Mouse (Mus musculus) midbrain, embryonic 14.5 days (tissue): ENCODE results near the gene Ptprm. TPM values are rescaled to one million over a fixed set of nuclear protein-coding genes. Genes with fewer than 3 reads are reported as not detected.
A peak's percentile ranks its signal among the peaks of the same experiment; 100 is the strongest.

ENCODE experiments used
- ATAC-seq: fragments of 200-750 bp; cut with Nextera tagmentation; 2 replicates; pipeline ENCODE4 v1.8.0; 2017; ENCODE audit warnings: moderate number of reproducible peaks, moderate library complexity; ENCODE audit not compliant: low FRiP score, low TSS enrichment
- DNase-seq: peaks from one replicate; pipeline ENCODE4 v3.0.0-alpha.2; 2015
- H3K27ac ChIP-seq: fragments of 300-500 bp; sonication (generic); replicated peaks from 2 replicates; pipeline ENCODE4 v1.5.1; 2014; ENCODE audit warnings: mild to moderate bottlenecking, low read depth, low read length, moderate library complexity
- H3K27me3 ChIP-seq: fragments of 300-500 bp; sonication (generic); 2 replicates; pipeline ENCODE4 v1.6.1; 2014; ENCODE audit warnings: low read length, control low read depth, mixed read lengths; ENCODE audit not compliant: control insufficient read depth, insufficient read depth
- H3K36me3 ChIP-seq: fragments of 300-500 bp; sonication (generic); 2 replicates; pipeline ENCODE4 v1.6.1; 2014; ENCODE audit warnings: low read length, control low read depth; ENCODE audit not compliant: control insufficient read depth, insufficient read depth
- H3K4me1 ChIP-seq: fragments of 300-500 bp; sonication (generic); 2 replicates; pipeline ENCODE4 v1.6.1; 2014; ENCODE audit warnings: mild to moderate bottlenecking, antibody characterized with exemption, low read length, control low read depth; ENCODE audit not compliant: control insufficient read depth, insufficient read depth
- H3K4me2 ChIP-seq: fragments of 300-500 bp; sonication (generic); 2 replicates; pipeline ENCODE4 v1.6.1; 2014; ENCODE audit warnings: mild to moderate bottlenecking, low read length, moderate library complexity
- H3K4me3 ChIP-seq: fragments of 300-500 bp; sonication (generic); replicated peaks from 2 replicates; pipeline ENCODE4 v1.5.1; 2014; ENCODE audit warnings: low read depth, low read length
- H3K9ac ChIP-seq: fragments of 300-500 bp; sonication (generic); replicated peaks from 2 replicates; pipeline ENCODE4 v1.6.1; 2014; ENCODE audit warnings: mild to moderate bottlenecking, low read length, moderate library complexity
- H3K9me3 ChIP-seq: fragments of 300-500 bp; sonication (generic); 2 replicates; pipeline ENCODE4 v1.6.1; 2016; ENCODE audit warnings: low read length, control low read depth, mixed read lengths; ENCODE audit not compliant: control insufficient read depth
- WGBS: fragments of 180-500 bp; shearing (Covaris S2); extraction: QIAGEN DNeasy Blood & Tissue Kit; methylation state at CpG from one replicate; pipeline ENCODE4 v1.1.7; 2014; 5-methylcytosine and 5-hydroxymethylcytosine counted together
- polyA plus RNA-seq: library from polyadenylated mRNA; unstranded; fragments of >200 nt; fragmentation: Nextera tagmentation; extraction: Ambion mirVana; gene quantifications from 2 replicates; pipeline ENCODE4 v1.2.1, GENCODE M21; 2014

Gene Ptprm
- polyA plus RNA-seq, 1 experiment from 2014 or later, result 22.8 TPM

DNA sequence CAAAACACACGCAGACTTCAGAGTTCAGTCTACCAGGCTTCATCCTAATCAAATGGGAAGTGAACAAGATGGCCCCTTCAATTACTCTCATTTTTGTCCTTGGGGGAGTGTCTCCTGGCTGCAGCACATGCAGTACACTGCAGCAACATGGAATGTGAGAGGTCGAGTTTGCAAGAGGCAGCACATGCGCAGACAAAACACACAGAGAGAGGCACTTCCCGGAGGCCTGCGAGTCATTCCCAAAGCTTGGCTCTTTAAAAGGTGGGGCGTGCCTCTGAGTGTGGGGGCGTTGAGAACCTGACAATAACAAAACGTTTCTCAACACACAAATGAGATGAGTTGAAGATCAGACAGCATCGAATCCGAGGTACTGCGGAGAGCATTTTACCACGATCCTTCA, 215.3 kb downstream of the Ptprm start:
- DNase-seq, result no peak
- ATAC-seq, result no peak
- WGBS, result 79% methylated on average over 12 of the region's 12 CpGs

DNA sequence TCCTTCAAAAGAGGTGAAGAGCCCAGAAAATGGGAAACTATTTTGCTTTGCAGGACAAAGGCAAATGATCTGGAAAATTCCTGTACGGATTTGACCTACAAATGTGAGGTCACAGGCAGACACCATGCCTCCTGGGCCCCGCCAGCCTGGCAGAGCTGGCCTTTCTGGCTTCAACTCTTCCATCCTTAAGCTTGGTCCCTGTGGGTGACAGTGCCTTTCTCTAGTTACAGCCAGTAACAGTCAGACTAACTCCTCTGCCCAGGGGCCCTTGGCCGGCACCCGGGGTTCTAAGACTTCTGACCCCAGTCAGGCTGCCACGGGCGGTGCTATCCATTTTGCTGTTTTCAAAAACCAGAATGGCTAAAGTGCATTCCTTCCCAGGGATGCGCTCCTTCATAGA, 217.4 kb downstream of the Ptprm start:
- 87% methylated on average over 7 of the region's 7 CpGs for WGBS
- H3K4me2 ChIP-seq, result no peak overlapping the region
- H3K9ac ChIP-seq, result no peak overlapping the region
- H3K9me3 ChIP-seq, result no peaks in the 10 kb centered on the region
- peaks cover 4% of the 10 kb centered on the region; the same call in 1 of the 2 replicates for H3K4me1 ChIP-seq
- no peak overlapping the region for H3K4me3 ChIP-seq
- no peak for DNase-seq
- H3K27ac ChIP-seq, result no peak overlapping the region
- no peaks in the 10 kb centered on the region for H3K36me3 ChIP-seq
- H3K27me3 ChIP-seq, result no peaks in the 10 kb centered on the region
- no peak for ATAC-seq

More for the DNA sequence above, 215.3 kb downstream of the Ptprm start:
- no peak overlapping the region for H3K4me3 ChIP-seq
- H3K27me3 ChIP-seq, result no peaks in the 10 kb centered on the region
- H3K4me1 ChIP-seq, result no peaks in the 10 kb centered on the region
- no peaks in the 10 kb centered on the region for H3K36me3 ChIP-seq
- H3K9me3 ChIP-seq, result no peaks in the 10 kb centered on the region
- H3K9ac ChIP-seq, result no peak overlapping the region
- H3K27ac ChIP-seq, result no peak overlapping the region
- H3K4me2 ChIP-seq, result no peak overlapping the region

DNA sequence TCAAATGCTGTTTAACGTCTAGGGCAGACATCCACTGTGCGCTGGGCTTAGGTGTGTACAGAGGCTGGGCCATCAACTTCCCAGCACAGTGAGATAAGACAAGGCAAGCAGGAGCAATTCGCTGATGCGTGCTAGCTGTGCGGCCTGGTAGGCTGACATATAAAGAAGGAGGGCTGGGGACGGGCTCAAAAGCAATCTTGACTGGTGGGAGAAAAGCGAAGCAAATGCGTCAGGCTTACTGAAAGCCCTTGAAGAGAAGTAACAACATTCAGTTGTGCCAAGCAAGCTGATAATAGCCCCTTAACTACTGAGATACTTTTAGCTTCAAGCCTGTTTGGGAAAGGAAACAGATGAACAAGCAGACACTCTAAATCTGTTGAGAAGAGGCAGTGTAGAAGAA, 217.8 kb downstream of the Ptprm start:
- ATAC-seq (no peak), DNase-seq (no peak)
- Histone ChIP-seq H3K4me2 (no peak overlapping the region), H3K27me3 (no peaks in the 10 kb centered on the region), H3K4me1 (peaks cover 4% of the 10 kb centered on the region; the same call in 1 of the 2 replicates), H3K4me3 (no peak overlapping the region), H3K36me3 (no peaks in the 10 kb centered on the region), H3K27ac (no peak overlapping the region), H3K9ac (no peak overlapping the region), H3K9me3 (no peaks in the 10 kb centered on the region)
- WGBS, result 74% methylated on average over 8 of the region's 8 CpGs

GRCm38 (mm10) chr17:67134235-67134634, 220.0 kb downstream of the Ptprm start:
- Histone ChIP-seq H3K4me2 (no peak overlapping the region), H3K36me3 (no peaks in the 10 kb centered on the region), H3K9ac (no peak overlapping the region), H3K4me1 (peaks cover 4% of the 10 kb centered on the region; the same call in 1 of the 2 replicates), H3K27ac (no peak overlapping the region), H3K27me3 (no peaks in the 10 kb centered on the region), H3K4me3 (no peak overlapping the region), H3K9me3 (no peaks in the 10 kb centered on the region)
- DNase-seq (no peak), ATAC-seq (no peak)
- WGBS, result 88% methylated on average over 4 of the region's 4 CpGs

- Histone ChIP-seq H3K36me3 (no peaks in the 10 kb centered on the region), H3K4me3 (no peak overlapping the region), H3K9me3 (no peaks in the 10 kb centered on the region), H3K4me2 (no peak overlapping the region), H3K27ac (peak overlapping the region; percentile 43), H3K9ac (no peak overlapping the region), H3K4me1 (peaks cover 4% of the 10 kb centered on the region; the same call in 1 of the 2 replicates), H3K27me3 (no peaks in the 10 kb centered on the region)
- ATAC-seq, result no peak
- DNase-seq, result peak; percentile 51
- WGBS, result 69% methylated on average over 13 of the region's 13 CpGs
Measured at GRCm38 (mm10) chr17:67133440-67134103, 220.7 kb downstream of the Ptprm start.

DNA sequence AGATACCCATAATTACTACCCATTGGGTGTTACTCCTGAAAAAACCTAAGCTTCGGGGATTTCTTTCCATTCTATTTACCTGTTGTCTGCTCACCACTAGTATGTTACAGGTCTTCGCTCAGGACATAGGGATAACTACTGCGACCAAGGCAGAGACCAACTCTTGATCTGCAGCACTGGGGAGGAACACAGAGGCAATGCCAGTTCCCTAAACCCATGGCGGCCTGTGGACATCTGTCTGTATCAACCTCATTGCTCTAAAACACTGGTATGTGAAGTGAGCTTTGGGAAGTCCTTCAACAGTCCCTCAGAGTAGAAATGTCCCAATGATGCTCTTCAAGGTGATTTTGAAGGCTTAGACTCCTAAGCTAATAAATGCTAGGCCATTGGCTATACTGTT, 221.2 kb downstream of the Ptprm start:
- no peak overlapping the region for H3K4me2 ChIP-seq
- DNase-seq, result no peak
- H3K4me1 ChIP-seq, result peaks cover 4% of the 10 kb centered on the region; the same call in 1 of the 2 replicates
- H3K9ac ChIP-seq, result no peak overlapping the region
- no peaks in the 10 kb centered on the region for H3K27me3 ChIP-seq
- no peaks in the 10 kb centered on the region for H3K9me3 ChIP-seq
- ATAC-seq, result no peak
- H3K36me3 ChIP-seq, result no peaks in the 10 kb centered on the region
- H3K27ac ChIP-seq, result peak overlapping the region; percentile 43; the same call in 1 of the 2 replicates
- 96% methylated on average over 4 of the region's 4 CpGs for WGBS
- no peak overlapping the region for H3K4me3 ChIP-seq

GRCm38 (mm10) chr17:67127530-67127929, 226.7 kb downstream of the Ptprm start:
- WGBS, result 85% methylated on average over 7 of the region's 7 CpGs
- H3K27ac ChIP-seq, result no peak overlapping the region
- H3K4me2 ChIP-seq, result no peak overlapping the region
- no peak overlapping the region for H3K9ac ChIP-seq
- no peaks in the 10 kb centered on the region for H3K9me3 ChIP-seq
- no peaks in the 10 kb centered on the region for H3K4me1 ChIP-seq
- DNase-seq (no peak), ATAC-seq (no peak)
- H3K36me3 ChIP-seq, result no peaks in the 10 kb centered on the region
- H3K4me3 ChIP-seq, result no peak overlapping the region
- no peaks in the 10 kb centered on the region for H3K27me3 ChIP-seq

- WGBS, result 58% methylated on average over 4 of the region's 4 CpGs
- no peak for ATAC-seq
- DNase-seq, result no peak
Measured at GRCm38 (mm10) chr17:67125596-67125995, 228.7 kb downstream of the Ptprm start.

DNA sequence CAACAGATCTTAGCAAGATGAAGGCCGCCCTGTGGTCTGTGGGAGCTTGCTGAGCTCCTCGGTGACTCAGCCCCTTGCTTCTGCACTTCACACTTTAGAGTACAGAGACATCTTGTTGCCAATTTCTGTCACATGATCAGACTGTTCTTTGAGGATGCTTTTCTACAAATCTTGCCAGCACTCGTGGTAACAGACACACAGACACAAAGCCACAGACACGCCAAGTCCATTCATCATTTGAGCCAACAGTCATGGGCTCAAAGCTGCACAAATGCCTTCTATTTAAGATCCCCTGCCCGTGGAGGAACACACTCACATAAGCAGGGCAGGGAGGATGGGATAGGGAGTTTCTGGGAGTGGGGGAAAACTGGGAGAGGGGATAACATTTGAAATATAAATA, 230.0 kb downstream of the Ptprm start:
- no peak overlapping the region for H3K9ac ChIP-seq
- peaks cover 5% of the 10 kb centered on the region; the same call in 1 of the 2 replicates for H3K4me1 ChIP-seq
- H3K4me2 ChIP-seq, result no peak overlapping the region
- no peak overlapping the region for H3K27ac ChIP-seq
- DNase-seq (no peak), ATAC-seq (no peak)
- no peak overlapping the region for H3K4me3 ChIP-seq
- no peaks in the 10 kb centered on the region for H3K36me3 ChIP-seq
- no peaks in the 10 kb centered on the region for H3K27me3 ChIP-seq
- no peaks in the 10 kb centered on the region for H3K9me3 ChIP-seq
- 61% methylated on average over 5 of the region's 5 CpGs for WGBS

More at GRCm38 (mm10) chr17:67125596-67125995, 228.7 kb downstream of the Ptprm start:
- no peaks in the 10 kb centered on the region for H3K36me3 ChIP-seq
- H3K27ac ChIP-seq, result no peak overlapping the region
- H3K9me3 ChIP-seq, result no peaks in the 10 kb centered on the region
- H3K9ac ChIP-seq, result no peak overlapping the region
- no peaks in the 10 kb centered on the region for H3K4me1 ChIP-seq
- H3K4me2 ChIP-seq, result no peak overlapping the region
- H3K27me3 ChIP-seq, result no peaks in the 10 kb centered on the region
- H3K4me3 ChIP-seq, result no peak overlapping the region
